Comparison of ENCODE assay signal across 7 mouse cellular contexts in the genomic region with DNA sequence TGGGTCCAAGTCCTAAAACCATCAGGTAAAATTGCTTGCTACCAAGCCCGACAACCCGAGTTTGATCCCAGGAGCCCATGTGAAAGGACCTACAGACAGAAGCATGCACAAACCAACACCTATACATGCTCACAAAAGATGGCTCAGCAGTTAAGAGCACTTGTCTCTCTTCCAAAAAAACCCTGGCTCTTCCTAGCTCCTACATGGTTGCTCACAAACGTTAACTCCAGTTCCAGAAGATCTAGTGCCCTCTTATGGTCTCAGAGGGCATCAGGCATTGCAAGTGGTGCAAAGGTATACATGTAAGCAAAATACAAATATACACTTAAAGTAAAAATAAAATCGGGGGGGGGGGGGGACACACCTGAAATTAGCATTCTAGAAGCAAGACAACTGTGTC. TPM values are rescaled to one million over a fixed set of nuclear protein-coding genes. Genes with fewer than 3 reads are reported as not detected.
DNase-seq lines count a peak whose midpoint lies in the region; ATAC-seq and TF ChIP-seq lines count a peak whose summit lies in the region.

No protein-coding gene starts in this region.

- H3K4me3 ChIP-seq in lung, adult 2 months (replicated peaks; ENCODE audit: extremely low read depth, low read depth, low read length): no peak overlapping the region
- H3K4me3 ChIP-seq in cortical plate, adult 2 months (ENCODE audit: insufficient read depth, low read length): peak overlapping the region; percentile 59; the same call in 1 of the 2 replicates
- no peak overlapping the region; the same call in 1 of the 2 replicates for H3K4me3 ChIP-seq in intestine, postnatal 0 days (ENCODE audit: low read depth, low read length)

- no peak for TF ChIP-seq POLR2A in lung, adult 2 months (IDR thresholded peaks at IDR 0.05; ENCODE audit: borderline replicate concordance, extremely low read depth, low read depth, low read length)
- TF ChIP-seq POLR2A in cortical plate, adult 2 months (IDR thresholded peaks at IDR 0.05; ENCODE audit: extremely low read depth, insufficient read depth, low read length): no peak

- H3K36me3 ChIP-seq in intestine, postnatal 0 days (ENCODE audit: control insufficient read depth, insufficient read depth): peaks cover 20% of the 10 kb centered on the region
- peaks cover 7% of the 10 kb centered on the region for H3K36me3 ChIP-seq in splenic B cell, adult 2 months (ENCODE audit: control insufficient read depth, insufficient read depth, low read length, poor library complexity, severe bottlenecking)

- H3K9ac ChIP-seq in intestine, postnatal 0 days (ENCODE audit: low read depth, low read length): no peak overlapping the region

- ATAC-seq in intestine, postnatal 0 days: no peak

- H3K27ac ChIP-seq in cortical plate, adult 2 months (ENCODE audit: insufficient read depth, low read length): no peak overlapping the region
- no peak overlapping the region for H3K27ac ChIP-seq in intestine, postnatal 0 days (ENCODE audit: low read depth, low read length)

- H3K4me2 ChIP-seq in intestine, postnatal 0 days (replicated peaks; ENCODE audit: low read depth): peak overlapping the region; percentile 82

- no peak for DNase-seq in lung, adult 2 months
- no peak for DNase-seq in lung, postnatal 25 days (ENCODE audit: low spot score)
- peak; percentile 37 for DNase-seq in splenic B cell, adult 2 months (ENCODE audit: low read depth, low spot score)
- no peak for DNase-seq in layer of hippocampus, adult 11-12 months (ENCODE audit: low spot score)
- no peak for DNase-seq in adrenal gland, adult 8-10 months

- H3K4me1 ChIP-seq in lung, adult 2 months (ENCODE audit: control insufficient read depth, insufficient read depth, low read length): peaks cover 17% of the 10 kb centered on the region
- H3K4me1 ChIP-seq in cortical plate, adult 2 months (ENCODE audit: control insufficient read depth, insufficient read depth, low read length): peaks cover 6% of the 10 kb centered on the region
- peaks cover 4% of the 10 kb centered on the region for H3K4me1 ChIP-seq in intestine, postnatal 0 days (replicated peaks; ENCODE audit: control insufficient read depth, insufficient read depth, low read length)

- TF ChIP-seq CTCF in lung, adult 2 months (IDR thresholded peaks at IDR 0.05; ENCODE audit: insufficient read depth, low read length): peak; percentile 6; the same call in 1 of the 2 replicates
- peak; percentile 21; the same call in 1 of the 2 replicates for TF ChIP-seq CTCF in cortical plate, adult 2 months (IDR thresholded peaks at IDR 0.05; ENCODE audit: extremely low read depth, insufficient read depth, low read length)
- peak; percentile 69 for TF ChIP-seq CTCF in intestine, postnatal 0 days (IDR thresholded peaks at IDR 0.05; ENCODE audit: low read depth)

- 45% methylated on average over 4 of the region's 4 CpGs for WGBS in lung, adult 2 months
- WGBS in intestine, postnatal 0 days: 50% methylated on average over 4 of the region's 4 CpGs

- no peaks in the 10 kb centered on the region for H3K9me3 ChIP-seq in intestine, postnatal 0 days (ENCODE audit: control insufficient read depth)

- H3K27me3 ChIP-seq in intestine, postnatal 0 days (replicated peaks; ENCODE audit: control insufficient read depth, insufficient read depth, low read length): no peaks in the 10 kb centered on the region
- no peaks in the 10 kb centered on the region for H3K27me3 ChIP-seq in splenic B cell, adult 2 months (ENCODE audit: control insufficient read depth, insufficient read depth, low read length, poor library complexity, severe bottlenecking)

RNA-seq across cellular contexts. Expression of a gene that starts 1.7 kb away (rescaled TPM):
- 60.7 and 113 TPM in 2 replicates for polyA plus RNA-seq in lung, adult 2 months (2012; rRNA removed)
- 672 and 678 TPM in 2 replicates for polyA plus RNA-seq in cortical plate, adult 2 months (2012; rRNA removed)
- 1,002 and 1,003 TPM in 2 replicates for polyA plus RNA-seq in intestine, postnatal 0 days (2015; fragmentation: Nextera tagmentation; extraction: Ambion mirVana)
- 100 to 1,000 TPM; 390 to 507 (median 480) TPM for total RNA-seq in adrenal gland, adult 8-10 months (2022)

RNA-seq across cellular contexts. Expression of a gene that starts 1.9 kb away (rescaled TPM):
- polyA plus RNA-seq in lung, adult 2 months (2012; rRNA removed): 61.5 and 62.1 TPM in 2 replicates
- polyA plus RNA-seq in cortical plate, adult 2 months (2012; rRNA removed): 32.3 and 33.7 TPM in 2 replicates
- 49.2 and 52.0 TPM in 2 replicates for polyA plus RNA-seq in intestine, postnatal 0 days (2015; fragmentation: Nextera tagmentation; extraction: Ambion mirVana)
- total RNA-seq in adrenal gland, adult 8-10 months (2022): 10 to 100 TPM; 58.2 to 84.0 (median 64.9) TPM

RNA-seq across cellular contexts. Expression of a gene that starts 19.5 kb away (rescaled TPM):
- 14.3 and 22.8 TPM in 2 replicates for polyA plus RNA-seq in lung, adult 2 months (2012; rRNA removed)
- 8.8 and 9.4 TPM in 2 replicates for polyA plus RNA-seq in cortical plate, adult 2 months (2012; rRNA removed)
- polyA plus RNA-seq in intestine, postnatal 0 days (2015; fragmentation: Nextera tagmentation; extraction: Ambion mirVana): 34.5 and 37.5 TPM in 2 replicates
- total RNA-seq in adrenal gland, adult 8-10 months (2022): 10 to 100 TPM; 30.5 to 41.1 (median 34.8) TPM

RNA-seq across cellular contexts. Expression of a gene that starts 50.3 kb away (rescaled TPM):
- polyA plus RNA-seq in lung, adult 2 months (2012; rRNA removed): 0.42 and 0.70 TPM in 2 replicates
- 0.81 and 1.1 TPM in 2 replicates for polyA plus RNA-seq in cortical plate, adult 2 months (2012; rRNA removed)
- 5.2 and 6.5 TPM in 2 replicates for polyA plus RNA-seq in intestine, postnatal 0 days (2015; fragmentation: Nextera tagmentation; extraction: Ambion mirVana)
- 1 to 10 TPM; 1.0 to 1.4 (median 1.2) TPM for total RNA-seq in adrenal gland, adult 8-10 months (2022)

RNA-seq across cellular contexts. Expression of a gene that starts 50.5 kb away (rescaled TPM):
- 37.3 and 46.4 TPM in 2 replicates for polyA plus RNA-seq in lung, adult 2 months (2012; rRNA removed)
- polyA plus RNA-seq in cortical plate, adult 2 months (2012; rRNA removed): 80.3 and 84.4 TPM in 2 replicates
- polyA plus RNA-seq in intestine, postnatal 0 days (2015; fragmentation: Nextera tagmentation; extraction: Ambion mirVana): 18.1 and 18.2 TPM in 2 replicates
- 10 to 100 TPM; 58.5 to 69.6 (median 62.9) TPM for total RNA-seq in adrenal gland, adult 8-10 months (2022)

Comparison
In these comparisons a context has a peak if more than half of its experiments do, and no peak if none do; other contexts are left out.
1. CTCF ChIP-seq: peak in every context shown above with its lines; median percentile 69 in intestine, postnatal 0 days; 21 in cortical plate, adult 2 months; 6 in lung, adult 2 months.